10 mouse cellular contexts compared by ENCODE assay signal in genomic region chr4:59546285-59547071, GRCm38 (mm10). TPM values are rescaled to one million over a fixed set of nuclear protein-coding genes. Genes with fewer than 3 reads are reported as not detected.
A peak's percentile ranks its signal among the peaks of the same experiment; 100 is the strongest.
DNase-seq lines count a peak whose midpoint lies in the region; ATAC-seq and TF ChIP-seq lines count a peak whose summit lies in the region.
"Had no signal": no experiment of that assay in that cellular context is flagged by ENCODE, and none has a peak within 500 bp of the region (broad histone marks: within the 10 kb centered on the region; RNA-seq: fewer than 3 reads in every experiment).

No protein-coding gene starts in this region.

- DNase-seq in layer of hippocampus, adult 2 months (ENCODE audit: low spot score in 2 of 2) = no peak
- no peak for DNase-seq in layer of hippocampus, adult 9-10 months (ENCODE audit: low spot score)
- DNase-seq in MEL-GATA-1-ER (ENCODE audit: extremely low read depth, low read depth) = peak; percentile 32
- no peak for DNase-seq in cerebellum, postnatal 4 days (ENCODE audit: low spot score in 2 of 2)
- DNase-seq in thymus, adult 2 months = no peak
- DNase-seq: adrenal gland, adult 8-10 months had no signal

- no peaks in the 10 kb centered on the region for H3K27me3 ChIP-seq in embryonic facial prominence, embryonic 15.5 days
- H3K27me3 ChIP-seq in thymus, adult 2 months (ENCODE audit: control insufficient read depth, insufficient read depth, low read length) = no peaks in the 10 kb centered on the region

- peak overlapping the region; percentile 95 for H3K4me3 ChIP-seq in layer of hippocampus, adult 2 months
- peak overlapping the region; percentile 95; the same call in 1 of the 2 replicates for H3K4me3 ChIP-seq in embryonic facial prominence, embryonic 15.5 days (replicated peaks)
- no peak overlapping the region for H3K4me3 ChIP-seq in thymus, adult 2 months (ENCODE audit: control insufficient read depth, insufficient read depth, low read length)

- H3K27ac ChIP-seq in layer of hippocampus, adult 2 months = peak overlapping the region; percentile 32; the same call in 1 of the 2 replicates
- no peak overlapping the region for H3K27ac ChIP-seq in embryonic facial prominence, embryonic 15.5 days (replicated peaks)
- no peak overlapping the region for H3K27ac ChIP-seq in thymus, adult 2 months (ENCODE audit: control insufficient read depth, insufficient read depth, low read length)
- H3K27ac ChIP-seq: forebrain, embryonic 10.5 days; left cerebral cortex, adult 2 months had no signal

- no peaks in the 10 kb centered on the region for H3K9me3 ChIP-seq in embryonic facial prominence, embryonic 15.5 days (replicated peaks)
- H3K9me3 ChIP-seq: forebrain, embryonic 10.5 days had no signal

- no peak for TF ChIP-seq CTCF in layer of hippocampus, adult 2 months (conservative IDR thresholded peaks at IDR 0.05)
- TF ChIP-seq CTCF in thymus, adult 2 months (IDR thresholded peaks at IDR 0.05; ENCODE audit: borderline replicate concordance, control insufficient read depth, extremely low read depth, insufficient read depth, low read length, poor library complexity) = no peak

- ATAC-seq in embryonic facial prominence, embryonic 15.5 days (ENCODE audit: insufficient number of reproducible peaks, low FRiP score, low TSS enrichment, low read depth) = no peak
- ATAC-seq in megakaryocyte-erythroid progenitor cell, adult 5-6 weeks (replicated peaks; ENCODE audit: low FRiP score, low TSS enrichment, poor library complexity, severe bottlenecking) = 0 out of 2 replicates have a peak, but pooled peaks have one; percentile 32

- 0 out of 2 replicates have a peak, but pooled peaks cover 7% of the 10 kb centered on the region for H3K4me1 ChIP-seq in embryonic facial prominence, embryonic 15.5 days
- peaks cover 2% of the 10 kb centered on the region for H3K4me1 ChIP-seq in thymus, adult 2 months (replicated peaks; ENCODE audit: control insufficient read depth, insufficient read depth, low read length)

- WGBS in embryonic facial prominence, embryonic 15.5 days = 45% methylated on average over 7 of the region's 7 CpGs
- WGBS in thymus, adult 2 months = 13% methylated on average over 7 of the region's 7 CpGs

- no peak overlapping the region for H3K9ac ChIP-seq in embryonic facial prominence, embryonic 15.5 days

- no peaks in the 10 kb centered on the region for H3K36me3 ChIP-seq in embryonic facial prominence, embryonic 15.5 days
- no peaks in the 10 kb centered on the region for H3K36me3 ChIP-seq in thymus, adult 2 months (ENCODE audit: control insufficient read depth, insufficient read depth, low read length)
- H3K36me3 ChIP-seq: forebrain, embryonic 10.5 days had no signal

- H3K4me2 ChIP-seq in embryonic facial prominence, embryonic 15.5 days (replicated peaks) = no peak overlapping the region

- TF ChIP-seq POLR2A in thymus, adult 2 months (IDR thresholded peaks at IDR 0.05; ENCODE audit: control insufficient read depth, extremely low read depth, insufficient read depth, low read length, poor library complexity) = no peak

RNA-seq across cellular contexts. Expression of gene Ptbp3, which starts 2.7 kb away (rescaled TPM):
- total RNA-seq in layer of hippocampus, adult 2 months (2021) = 10 to 100 TPM; 35.6 to 44.3 TPM
- polyA plus RNA-seq in embryonic facial prominence, embryonic 15.5 days (2015; fragmentation: Nextera tagmentation; extraction: Ambion mirVana) = 42.5 and 42.9 TPM in 2 replicates
- 153 and 199 TPM in 2 replicates for total RNA-seq in megakaryocyte-erythroid progenitor cell, adult 5-6 weeks (2014; fragmentation: Nextera tagmentation)
- total RNA-seq in megakaryocyte-erythroid progenitor cell, adult 5-6 weeks (2017) = 175 and 204 TPM in 2 replicates
- 90.4 and 107 TPM in 2 replicates for polyA plus RNA-seq in thymus, adult 2 months (2012; rRNA removed)

RNA-seq across cellular contexts. Expression of gene Hsdl2, which starts 34.9 kb away (rescaled TPM):
- 10 to 100 TPM; 25.3 to 26.6 TPM for total RNA-seq in layer of hippocampus, adult 2 months (2021)
- polyA plus RNA-seq in embryonic facial prominence, embryonic 15.5 days (2015; fragmentation: Nextera tagmentation; extraction: Ambion mirVana) = 25.7 and 27.1 TPM in 2 replicates
- total RNA-seq in megakaryocyte-erythroid progenitor cell, adult 5-6 weeks (2014; fragmentation: Nextera tagmentation) = 28.3 and 35.5 TPM in 2 replicates
- total RNA-seq in megakaryocyte-erythroid progenitor cell, adult 5-6 weeks (2017) = 48.3 and 54.6 TPM in 2 replicates
- 14.3 and 22.2 TPM in 2 replicates for polyA plus RNA-seq in thymus, adult 2 months (2012; rRNA removed)
